Mouse (Mus musculus): ENCODE data around the gene Dach1. TPM values are rescaled to one million over a fixed set of nuclear protein-coding genes. Genes with fewer than 3 reads are reported as not detected.

The Dach1 gene
- polyA plus RNA-seq, 2 experiments, result 7.4 to 8.0 TPM

DNA sequence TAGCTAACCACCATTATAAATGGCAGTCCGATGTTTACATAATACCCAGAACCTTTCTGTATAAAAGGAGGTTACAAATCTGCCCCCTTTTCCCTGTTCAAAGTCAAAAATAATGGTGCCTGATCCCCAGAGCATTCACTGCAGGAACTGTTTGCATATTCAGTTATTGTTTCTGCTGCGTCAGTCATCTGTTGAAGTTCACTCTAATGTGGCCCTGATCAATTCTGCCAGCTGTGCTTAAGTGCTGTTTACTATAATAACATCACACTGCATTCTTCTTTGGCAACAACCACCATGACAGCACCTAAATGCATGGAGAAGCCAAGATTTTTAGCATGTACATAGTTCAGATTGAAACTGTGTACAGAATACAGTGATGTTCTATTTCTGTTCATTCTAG is 105.4 kb downstream of the Dach1 start:
- no peaks in the 10 kb centered on the region for H3K4me1 ChIP-seq (ENCODE audit: control insufficient read depth, insufficient read depth, low read length)
- no peak overlapping the region for H3K4me2 ChIP-seq (replicated peaks; ENCODE audit: low read depth, low read length, severe bottlenecking)
- no peak overlapping the region for H3K27ac ChIP-seq (replicated peaks; ENCODE audit: low read depth, low read length)
- no peak overlapping the region for H3K4me3 ChIP-seq (replicated peaks; ENCODE audit: low read length)
- no peak overlapping the region for H3K9ac ChIP-seq (ENCODE audit: low read depth, low read length, severe bottlenecking)
- H3K36me3 ChIP-seq (ENCODE audit: control insufficient read depth, insufficient read depth, low read length), result no peaks in the 10 kb centered on the region
- DNase-seq (ENCODE audit: low spot score) (no peak), ATAC-seq (ENCODE audit: low FRiP score, low read depth) (no peak)
- H3K9me3 ChIP-seq (ENCODE audit: control insufficient read depth, low read length), result no peaks in the 10 kb centered on the region
- 84% methylated on average over 2 of the region's 2 CpGs for WGBS
- no peaks in the 10 kb centered on the region for H3K27me3 ChIP-seq (ENCODE audit: control insufficient read depth, insufficient read depth, low read length)
- TF ChIP-seq POLR2A (IDR thresholded peaks at IDR 0.05; ENCODE audit: borderline replicate concordance, extremely low read depth, insufficient read depth, insufficient read length), result no peak

DNA sequence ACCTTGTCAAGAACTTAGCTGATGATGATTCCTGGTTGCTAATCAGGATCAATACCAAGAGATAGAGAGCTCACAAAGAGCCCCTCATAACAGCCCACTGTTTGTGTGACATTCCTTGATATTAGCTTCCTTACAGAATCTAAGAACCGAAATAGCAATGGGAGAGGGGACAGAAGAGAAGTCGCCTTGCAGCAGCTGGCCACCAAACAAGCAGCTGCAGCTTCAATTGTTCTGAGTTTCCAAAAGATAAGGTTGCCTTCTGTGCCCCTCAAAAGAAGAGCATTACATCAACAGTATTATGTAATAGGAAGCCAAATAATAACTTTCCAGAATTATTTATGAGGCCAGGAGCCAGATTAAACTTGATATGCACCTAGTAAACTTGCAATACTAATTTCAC is 120.2 kb downstream of the Dach1 start:
- ATAC-seq (ENCODE audit: low FRiP score, low read depth) (peak; percentile 55; the same call in 1 of the 2 replicates), DNase-seq (ENCODE audit: low spot score) (peak; percentile 6)
- TF ChIP-seq POLR2A (IDR thresholded peaks at IDR 0.05; ENCODE audit: borderline replicate concordance, extremely low read depth, insufficient read depth, insufficient read length), result no peak
- Histone ChIP-seq H3K27me3 (ENCODE audit: control insufficient read depth, insufficient read depth, low read length) (no peaks in the 10 kb centered on the region), H3K27ac (replicated peaks; ENCODE audit: low read depth, low read length) (no peak overlapping the region), H3K4me3 (replicated peaks; ENCODE audit: low read length) (no peak overlapping the region), H3K4me1 (ENCODE audit: control insufficient read depth, insufficient read depth, low read length) (no peaks in the 10 kb centered on the region), H3K9ac (ENCODE audit: low read depth, low read length, severe bottlenecking) (no peak overlapping the region), H3K36me3 (ENCODE audit: control insufficient read depth, insufficient read depth, low read length) (no peaks in the 10 kb centered on the region), H3K4me2 (replicated peaks; ENCODE audit: low read depth, low read length, severe bottlenecking) (no peak overlapping the region), H3K9me3 (ENCODE audit: control insufficient read depth, low read length) (no peaks in the 10 kb centered on the region)
- 70% methylated on average over 2 of the region's 2 CpGs for WGBS

DNA sequence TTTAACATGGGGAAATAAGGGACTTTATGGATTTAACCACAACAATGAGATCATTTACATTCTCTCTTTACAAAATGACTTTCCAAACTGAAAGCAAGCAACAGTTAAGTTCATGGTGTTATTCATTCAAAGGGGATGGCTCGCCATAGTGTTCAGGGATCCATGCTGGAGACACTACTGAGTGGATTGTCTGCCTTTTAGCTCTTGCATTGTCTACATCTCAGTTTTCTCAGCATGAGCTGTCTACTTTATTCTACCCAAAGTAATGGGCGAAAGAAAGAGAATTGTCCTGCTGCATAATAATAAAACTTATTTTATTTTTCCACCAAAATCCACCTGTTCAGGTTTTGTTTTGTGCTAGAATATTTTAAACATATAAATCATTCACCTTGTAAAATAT is 121.2 kb downstream of the Dach1 start:
- TF ChIP-seq POLR2A (IDR thresholded peaks at IDR 0.05; ENCODE audit: borderline replicate concordance, extremely low read depth, insufficient read depth, insufficient read length), result no peak
- no peak for DNase-seq (ENCODE audit: low spot score)
- no peak overlapping the region for H3K9ac ChIP-seq (ENCODE audit: low read depth, low read length, severe bottlenecking)
- no peaks in the 10 kb centered on the region for H3K9me3 ChIP-seq (ENCODE audit: control insufficient read depth, low read length)
- H3K4me1 ChIP-seq (ENCODE audit: control insufficient read depth, insufficient read depth, low read length), result no peaks in the 10 kb centered on the region
- H3K27ac ChIP-seq (replicated peaks; ENCODE audit: low read depth, low read length), result no peak overlapping the region
- 89% methylated on average over 2 of the region's 2 CpGs for WGBS
- no peak overlapping the region for H3K4me3 ChIP-seq (replicated peaks; ENCODE audit: low read length)
- no peak overlapping the region for H3K4me2 ChIP-seq (replicated peaks; ENCODE audit: low read depth, low read length, severe bottlenecking)
- H3K36me3 ChIP-seq (ENCODE audit: control insufficient read depth, insufficient read depth, low read length), result no peaks in the 10 kb centered on the region
- no peaks in the 10 kb centered on the region for H3K27me3 ChIP-seq (ENCODE audit: control insufficient read depth, insufficient read depth, low read length)
- no peak for ATAC-seq (ENCODE audit: low FRiP score, low read depth)

DNA sequence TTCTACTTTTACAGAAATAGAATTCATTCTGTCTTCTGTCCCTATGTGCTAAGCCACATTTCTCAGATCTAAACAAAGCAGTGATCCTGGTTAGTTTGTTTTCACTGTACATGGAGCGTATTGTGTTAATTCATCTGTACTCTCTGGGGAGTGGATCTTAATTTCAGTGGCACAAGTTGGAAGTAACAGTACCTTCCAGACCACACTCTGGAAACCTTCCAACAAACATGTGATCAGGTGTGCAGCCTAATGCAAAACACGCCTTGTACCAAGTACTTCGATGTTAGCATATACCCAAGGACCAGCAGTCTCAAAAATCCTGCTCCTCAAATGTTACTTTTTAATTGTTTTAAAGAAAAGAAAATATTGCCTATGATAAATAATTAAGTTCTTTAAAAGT is 121.9 kb downstream of the Dach1 start:
- ATAC-seq (ENCODE audit: low FRiP score, low read depth) (no peak), DNase-seq (ENCODE audit: low spot score) (no peak)
- H3K9ac ChIP-seq (ENCODE audit: low read depth, low read length, severe bottlenecking), result no peak overlapping the region
- no peak overlapping the region for H3K4me2 ChIP-seq (replicated peaks; ENCODE audit: low read depth, low read length, severe bottlenecking)
- no peaks in the 10 kb centered on the region for H3K4me1 ChIP-seq (ENCODE audit: control insufficient read depth, insufficient read depth, low read length)
- no peaks in the 10 kb centered on the region for H3K36me3 ChIP-seq (ENCODE audit: control insufficient read depth, insufficient read depth, low read length)
- no peak overlapping the region for H3K27ac ChIP-seq (replicated peaks; ENCODE audit: low read depth, low read length)
- H3K9me3 ChIP-seq (ENCODE audit: control insufficient read depth, low read length), result no peaks in the 10 kb centered on the region
- H3K27me3 ChIP-seq (ENCODE audit: control insufficient read depth, insufficient read depth, low read length), result no peaks in the 10 kb centered on the region
- TF ChIP-seq POLR2A (IDR thresholded peaks at IDR 0.05; ENCODE audit: borderline replicate concordance, extremely low read depth, insufficient read depth, insufficient read length), result no peak
- 53% methylated on average over 3 of the region's 3 CpGs for WGBS
- no peak overlapping the region for H3K4me3 ChIP-seq (replicated peaks; ENCODE audit: low read length)

DNA sequence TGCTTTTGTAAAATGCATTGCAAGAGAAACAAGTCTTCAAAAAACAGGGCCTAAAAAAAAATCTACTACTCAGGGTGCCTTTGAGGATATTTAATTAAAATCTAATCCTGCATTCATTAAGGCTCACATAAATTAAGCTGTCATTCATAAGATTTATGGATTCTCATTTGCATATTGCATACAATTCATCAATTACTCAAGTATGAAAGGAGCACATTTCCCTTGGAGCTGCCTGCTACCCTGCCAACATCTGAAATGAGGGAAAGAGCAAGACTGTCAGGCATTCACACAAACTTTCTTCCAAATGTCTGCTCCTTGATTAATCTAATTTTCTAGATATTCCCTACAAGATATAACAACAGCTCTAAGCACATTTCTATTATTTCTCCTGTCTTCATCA is 122.6 kb downstream of the Dach1 start:
- no peak overlapping the region for H3K9ac ChIP-seq (ENCODE audit: low read depth, low read length, severe bottlenecking)
- DNase-seq (ENCODE audit: low spot score) (no peak), ATAC-seq (ENCODE audit: low FRiP score, low read depth) (no peak)
- H3K27ac ChIP-seq (replicated peaks; ENCODE audit: low read depth, low read length), result no peak overlapping the region
- H3K36me3 ChIP-seq (ENCODE audit: control insufficient read depth, insufficient read depth, low read length), result no peaks in the 10 kb centered on the region
- no peaks in the 10 kb centered on the region for H3K4me1 ChIP-seq (ENCODE audit: control insufficient read depth, insufficient read depth, low read length)
- H3K9me3 ChIP-seq (ENCODE audit: control insufficient read depth, low read length), result no peaks in the 10 kb centered on the region
- no peak for TF ChIP-seq POLR2A (IDR thresholded peaks at IDR 0.05; ENCODE audit: borderline replicate concordance, extremely low read depth, insufficient read depth, insufficient read length)
- no peak overlapping the region for H3K4me2 ChIP-seq (replicated peaks; ENCODE audit: low read depth, low read length, severe bottlenecking)
- H3K4me3 ChIP-seq (replicated peaks; ENCODE audit: low read length), result no peak overlapping the region
- H3K27me3 ChIP-seq (ENCODE audit: control insufficient read depth, insufficient read depth, low read length), result no peaks in the 10 kb centered on the region

DNA sequence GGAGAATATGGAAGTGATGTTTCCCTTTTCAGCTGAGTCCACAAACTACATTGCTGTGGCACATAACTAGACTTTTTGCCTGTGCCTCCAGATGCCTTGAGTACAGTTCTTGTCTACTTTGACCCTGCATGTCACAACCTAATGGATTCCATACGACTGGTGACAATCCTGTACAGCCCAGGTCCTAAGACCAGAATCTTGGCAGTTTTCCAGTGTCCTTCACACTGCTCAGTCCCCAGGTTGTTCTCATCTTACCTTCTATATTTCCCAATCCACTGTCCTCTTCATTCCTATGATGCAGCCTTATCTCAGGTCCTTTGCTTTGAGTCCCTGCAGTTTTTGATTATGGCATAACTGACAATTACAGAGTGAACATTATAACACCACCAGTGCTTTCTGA is 131.0 kb downstream of the Dach1 start:
- H3K27me3 ChIP-seq (ENCODE audit: control insufficient read depth, insufficient read depth, low read length), result no peaks in the 10 kb centered on the region
- no peak overlapping the region for H3K9ac ChIP-seq (ENCODE audit: low read depth, low read length, severe bottlenecking)
- ATAC-seq (ENCODE audit: low FRiP score, low read depth) (no peak), DNase-seq (ENCODE audit: low spot score) (no peak)
- H3K27ac ChIP-seq (replicated peaks; ENCODE audit: low read depth, low read length), result no peak overlapping the region
- WGBS, result 4% methylated on average over 1 of the region's 1 CpGs
- no peak overlapping the region for H3K4me2 ChIP-seq (replicated peaks; ENCODE audit: low read depth, low read length, severe bottlenecking)
- no peaks in the 10 kb centered on the region for H3K9me3 ChIP-seq (ENCODE audit: control insufficient read depth, low read length)
- H3K4me1 ChIP-seq (ENCODE audit: control insufficient read depth, insufficient read depth, low read length), result no peaks in the 10 kb centered on the region
- H3K4me3 ChIP-seq (replicated peaks; ENCODE audit: low read length), result no peak overlapping the region
- no peak for TF ChIP-seq POLR2A (IDR thresholded peaks at IDR 0.05; ENCODE audit: borderline replicate concordance, extremely low read depth, insufficient read depth, insufficient read length)
- H3K36me3 ChIP-seq (ENCODE audit: control insufficient read depth, insufficient read depth, low read length), result no peaks in the 10 kb centered on the region

All from limb, embryonic 14.5 days (tissue).